Mouse (Mus musculus): ENCODE measurements around the gene Armc9.

Gene Armc9

DNA sequence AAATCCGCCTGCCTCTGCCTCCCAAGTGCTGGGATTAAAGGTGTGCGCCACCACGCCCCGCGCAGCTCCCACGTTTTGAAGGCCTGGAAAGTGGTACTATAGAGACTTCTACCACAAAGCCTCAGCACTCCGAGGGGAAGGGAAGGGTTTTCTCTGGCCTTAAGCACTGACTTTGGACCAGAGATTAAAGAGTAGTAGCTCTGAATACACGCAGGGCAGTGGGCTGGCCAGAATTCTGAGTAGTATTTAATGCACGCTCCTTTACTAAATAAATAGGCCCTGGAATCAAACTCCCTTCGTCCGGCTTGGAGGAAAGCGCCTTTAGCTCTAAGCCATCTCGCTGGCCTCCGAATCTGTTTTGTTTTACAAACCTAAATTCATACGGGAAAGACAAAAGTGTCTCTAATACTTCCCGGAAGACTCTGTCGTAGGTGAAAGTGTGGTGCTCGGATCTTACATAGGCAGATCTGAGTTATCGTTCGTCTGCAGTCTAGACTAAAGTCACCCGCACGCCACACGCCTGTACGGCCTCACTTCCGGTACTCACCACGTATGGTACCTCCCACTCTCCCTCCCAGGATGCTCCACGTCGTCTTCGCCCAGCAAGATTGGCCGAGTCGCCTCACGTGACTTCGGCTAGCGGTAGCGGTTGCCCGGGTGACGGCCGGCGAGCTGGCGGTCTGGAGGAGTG lies at the start of gene Armc9:
TSS of gene Armc9 (plus strand) at position 648 of the 691 bp plus-strand sequence.
- DNase-seq (ENCODE audit: low read depth, low spot score), result peak; percentile 98

DNA sequence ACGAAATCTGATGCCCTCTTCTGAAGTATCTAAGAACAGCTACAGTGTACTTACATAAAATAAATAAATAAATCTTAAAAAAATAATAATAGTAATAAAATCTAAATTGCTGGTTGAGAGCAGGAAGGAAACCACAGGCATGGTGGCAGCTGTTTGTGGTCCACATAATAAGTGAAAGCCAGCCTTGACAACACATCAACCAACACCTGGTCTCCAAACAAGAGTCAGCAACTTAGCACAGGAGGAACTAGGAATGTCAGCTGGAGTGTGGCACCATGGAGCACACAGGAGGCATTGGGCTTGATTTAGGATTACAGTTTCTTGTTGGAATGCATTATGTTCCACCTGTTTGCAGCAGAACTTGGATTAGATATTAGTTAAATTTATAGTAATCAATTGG lies 49.5 kb upstream of the Armc9 start:
- no peak for DNase-seq (ENCODE audit: low read depth, low spot score)

DNA sequence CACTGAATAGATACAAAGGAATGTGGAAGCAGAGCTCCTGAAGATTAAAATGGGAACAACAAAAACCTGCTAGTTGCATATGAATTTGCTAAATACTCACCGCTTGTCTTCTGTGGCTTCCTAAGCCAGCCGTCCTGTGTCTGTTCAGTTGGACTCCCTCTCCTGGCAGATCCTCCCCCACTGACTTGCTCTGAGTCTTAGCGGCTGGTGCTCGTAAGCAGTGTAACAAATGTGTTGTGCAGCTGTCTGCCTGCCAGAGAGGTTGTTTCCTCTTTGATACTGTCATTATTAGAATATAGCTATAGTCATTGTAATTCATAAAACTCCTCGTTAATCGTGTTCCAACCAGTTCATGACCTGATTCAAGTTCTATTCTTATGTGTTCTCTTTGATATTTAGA lies 42.8 kb upstream of the Armc9 start, which contains the start of gene Htr2b:
TSS of gene Htr2b (minus strand) at position 192 of the 400 bp plus-strand sequence.
- DNase-seq (ENCODE audit: low read depth, low spot score), result no peak

DNA sequence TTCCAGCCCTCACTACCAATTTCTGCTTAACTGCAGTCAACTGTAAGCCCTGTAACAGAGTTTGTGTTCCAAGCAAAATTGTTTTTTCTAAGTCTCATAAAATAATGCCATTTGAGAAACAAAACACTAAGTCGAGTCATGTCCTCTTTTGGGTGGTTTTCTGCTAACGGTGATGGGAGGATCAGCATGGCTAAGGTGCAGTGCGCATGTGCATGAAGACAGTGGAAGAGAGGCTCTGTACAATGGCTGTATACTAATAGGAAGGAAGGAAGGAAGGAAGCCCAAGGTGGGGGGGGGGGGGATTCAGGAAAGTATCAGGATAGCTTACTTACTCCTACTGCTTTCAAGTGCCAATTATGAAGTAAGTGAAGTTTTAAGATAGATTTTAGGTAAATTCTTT lies 40.4 kb upstream of the Armc9 start:
- DNase-seq (ENCODE audit: low read depth, low spot score), result no peak

DNA sequence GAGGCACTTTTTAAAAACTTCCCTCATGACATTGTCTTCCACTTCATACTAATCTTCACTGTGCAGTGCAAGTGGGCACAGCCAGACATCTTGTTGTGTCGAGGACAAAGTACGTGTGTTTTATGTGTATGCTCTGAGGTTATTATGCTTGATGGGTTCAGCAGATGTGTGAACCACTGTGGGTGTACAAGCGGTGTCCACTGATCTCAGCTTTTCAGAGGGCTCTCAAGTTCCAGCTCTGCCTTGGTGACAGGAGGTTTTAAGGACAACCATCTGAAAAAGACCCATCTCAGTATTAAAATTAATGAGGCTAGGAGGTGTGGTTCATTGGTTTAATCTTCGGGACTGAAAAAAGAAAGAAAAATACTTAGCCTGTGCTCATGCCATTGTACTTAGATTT lies 35.0 kb upstream of the Armc9 start:
- no peak for DNase-seq (ENCODE audit: low read depth, low spot score)

DNA sequence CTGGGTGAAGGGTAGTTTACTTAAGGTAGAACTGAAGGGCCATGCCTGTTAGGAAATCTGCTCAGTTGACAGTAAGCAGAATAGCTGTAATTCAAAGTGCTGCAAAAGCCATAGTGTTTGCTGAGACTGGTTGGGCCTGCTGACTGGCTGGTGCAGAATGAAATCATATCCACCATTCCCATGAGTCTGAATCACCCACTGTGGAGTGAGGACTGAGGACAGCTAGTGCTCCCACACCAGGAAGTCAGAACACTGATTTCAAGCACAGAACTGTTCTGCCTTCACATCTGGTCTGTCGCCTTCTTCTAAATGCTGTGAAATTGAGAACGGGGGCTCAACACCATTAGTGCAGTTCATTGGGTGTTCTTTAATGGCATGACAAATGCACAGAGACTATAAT lies 28.5 kb upstream of the Armc9 start:
- DNase-seq (ENCODE audit: low read depth, low spot score), result no peak

DNA sequence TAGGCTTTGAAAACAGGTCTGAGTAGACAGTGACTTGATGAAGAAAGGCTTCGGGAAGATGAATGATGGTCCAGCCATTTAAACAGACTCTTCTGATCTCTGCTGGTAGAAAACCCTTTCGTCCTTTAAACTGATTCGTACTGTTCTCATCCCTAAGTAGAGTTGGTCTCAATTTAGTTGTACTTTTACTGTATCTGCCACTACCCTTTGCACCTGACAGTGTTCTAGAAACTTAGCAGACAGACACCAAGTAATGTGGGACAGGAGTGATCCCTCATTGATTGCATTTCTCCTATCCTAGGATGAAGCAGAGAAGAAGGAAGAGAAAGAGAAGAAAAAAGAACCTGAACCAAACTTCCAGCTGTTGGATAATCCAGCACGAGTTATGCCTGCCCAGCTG lies 21.2 kb upstream of the Armc9 start, which contains the start of gene Gm21972:
TSS of gene Gm21972 (plus strand) at position 301 of the 400 bp plus-strand sequence.
- no peak for DNase-seq (ENCODE audit: low read depth, low spot score)

DNA sequence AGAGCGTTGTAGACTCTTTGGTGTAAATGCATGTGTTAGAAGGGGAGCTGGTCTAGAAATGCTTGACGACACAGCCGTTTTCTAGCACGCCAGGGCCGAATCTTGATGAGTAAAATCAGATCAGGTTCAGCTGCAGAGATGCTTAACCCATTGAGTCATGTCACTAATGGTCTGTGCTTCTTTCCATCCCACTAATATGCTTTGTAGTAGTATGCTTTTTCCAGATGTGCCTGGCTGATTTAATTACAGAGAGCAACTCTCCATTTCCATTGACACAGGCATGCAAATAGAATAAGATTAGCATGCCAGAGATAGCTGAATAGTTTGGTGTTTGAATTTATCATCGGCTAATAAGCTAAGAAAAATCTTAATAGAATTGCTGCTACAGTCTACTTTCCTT lies 19.3 kb upstream of the Armc9 start:
- no peak for DNase-seq (ENCODE audit: low read depth, low spot score)

DNA sequence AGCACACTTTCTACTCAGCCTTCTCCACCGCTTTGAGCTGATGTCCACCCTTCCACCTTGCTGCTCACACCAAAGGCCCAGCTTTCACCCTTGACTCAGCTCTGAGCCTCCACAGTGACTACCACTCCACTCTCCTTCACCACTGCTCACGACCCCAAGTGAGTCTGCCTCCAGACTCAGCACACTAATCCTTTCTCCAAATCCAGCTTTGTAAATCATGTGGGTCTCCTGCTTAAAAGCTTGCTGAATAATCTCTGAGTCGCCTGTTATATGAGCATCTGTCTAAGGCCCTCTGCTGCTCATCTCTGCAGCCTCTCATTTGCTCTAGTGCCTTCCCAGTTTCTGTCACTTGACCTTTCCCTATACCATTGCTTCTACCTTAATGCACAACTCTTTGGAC lies 13.5 kb upstream of the Armc9 start:
- DNase-seq (ENCODE audit: low read depth, low spot score), result no peak

DNA sequence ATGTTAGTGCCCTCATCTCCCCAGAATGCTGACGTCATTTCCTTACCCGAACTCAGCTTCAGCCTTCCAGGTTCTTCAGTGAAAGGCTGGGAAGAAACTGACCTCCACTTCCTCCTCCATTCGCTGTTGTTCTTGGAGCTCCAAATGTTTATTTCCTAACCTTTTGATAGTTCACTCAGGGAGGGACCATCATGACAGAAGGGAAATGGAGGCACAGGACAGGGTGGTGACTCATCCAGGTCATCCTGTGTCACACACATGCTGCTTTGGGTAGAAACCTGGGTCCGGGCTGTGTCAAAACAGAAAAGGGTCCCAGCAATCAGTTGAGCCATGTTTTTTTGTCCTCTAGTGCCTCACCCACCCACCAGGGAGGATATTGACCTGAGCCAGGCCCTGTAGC lies 11.4 kb upstream of the Armc9 start:
- no peak for DNase-seq (ENCODE audit: low read depth, low spot score)

DNA sequence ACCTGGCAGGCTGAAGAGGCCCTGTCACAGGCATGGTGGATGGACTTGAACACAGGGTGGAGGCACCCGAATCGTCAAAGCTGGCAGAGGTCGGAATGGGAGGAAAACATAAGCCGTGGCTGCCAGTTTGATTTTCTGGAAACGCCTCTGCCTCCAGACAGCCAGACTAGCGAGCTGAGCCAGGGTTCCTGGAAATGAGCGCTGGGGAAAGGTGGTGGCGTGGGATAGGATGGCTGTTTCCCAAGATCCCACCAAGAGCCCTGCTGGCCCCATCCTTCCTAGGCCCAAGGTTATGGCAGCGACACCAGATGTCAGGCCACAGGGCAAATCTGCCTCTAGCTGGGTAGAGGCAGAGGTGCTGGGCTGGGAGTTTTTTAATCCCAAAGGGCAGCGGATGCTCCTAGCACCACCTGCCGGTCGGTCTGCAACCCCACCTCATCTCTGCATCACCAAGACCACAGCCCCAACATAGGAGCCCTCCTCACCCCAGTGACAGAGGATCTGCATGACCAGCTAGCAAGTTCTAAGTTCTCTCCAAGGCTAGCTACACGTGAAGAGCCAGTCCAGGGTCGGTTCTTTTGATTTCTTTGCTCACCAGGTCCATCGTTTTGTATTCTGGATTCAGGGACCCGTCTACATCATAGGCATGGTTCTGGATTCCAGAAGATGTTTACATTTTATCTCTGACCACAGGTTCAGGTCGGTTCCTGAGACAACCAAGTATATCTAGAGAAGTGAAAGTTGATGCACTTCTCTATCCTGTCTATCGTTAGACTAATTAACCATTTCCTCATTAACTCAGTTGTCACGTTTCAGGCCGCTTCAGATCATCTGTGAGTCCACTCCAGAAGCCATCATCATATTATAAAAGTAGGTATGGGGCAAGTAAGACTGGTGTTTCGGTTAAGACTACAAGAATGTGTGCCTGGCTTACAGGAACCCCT lies 10.3 kb upstream of the Armc9 start:
- peak; percentile 73 for DNase-seq (ENCODE audit: low read depth, low spot score)

DNA sequence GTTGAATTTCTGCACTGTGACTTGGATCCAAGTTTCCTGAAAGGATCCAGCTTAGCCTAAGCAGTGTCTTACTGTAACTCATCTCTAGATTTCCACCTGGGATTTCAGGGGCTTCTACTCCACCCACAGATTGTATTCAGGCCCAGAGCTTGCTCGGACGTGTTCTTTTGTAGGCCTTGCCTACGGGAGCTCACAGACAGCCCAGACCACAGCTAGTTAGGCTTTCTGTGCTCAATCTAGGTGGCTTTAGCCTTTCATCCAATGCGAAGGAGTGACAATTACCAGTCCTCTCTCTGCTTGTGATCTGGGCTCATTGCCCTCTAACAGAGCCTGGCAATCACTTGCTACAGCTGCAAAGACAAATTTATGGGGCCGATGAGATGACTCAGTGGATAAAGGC lies 8.3 kb upstream of the Armc9 start:
- DNase-seq (ENCODE audit: low read depth, low spot score), result no peak

DNA sequence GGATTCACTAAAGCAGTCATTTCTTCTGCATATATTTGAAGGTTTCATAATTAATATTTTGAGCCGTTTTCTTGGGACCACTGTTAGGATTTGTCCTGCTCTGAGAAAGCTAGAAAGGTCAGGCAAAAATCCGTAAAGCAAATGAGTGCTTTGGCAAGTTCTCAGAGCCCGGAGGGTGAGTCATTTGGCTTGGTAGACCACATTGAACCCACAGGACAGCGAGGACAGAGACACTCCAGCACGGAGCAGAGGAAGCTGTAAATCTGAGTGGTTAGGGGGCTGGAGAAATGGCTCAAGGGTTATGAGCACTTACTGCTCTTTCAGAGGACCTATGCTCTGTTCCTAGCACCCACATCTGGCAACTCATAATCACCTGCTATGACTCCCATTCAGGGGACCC lies 7.0 kb upstream of the Armc9 start:
- DNase-seq (ENCODE audit: low read depth, low spot score), result no peak

DNA sequence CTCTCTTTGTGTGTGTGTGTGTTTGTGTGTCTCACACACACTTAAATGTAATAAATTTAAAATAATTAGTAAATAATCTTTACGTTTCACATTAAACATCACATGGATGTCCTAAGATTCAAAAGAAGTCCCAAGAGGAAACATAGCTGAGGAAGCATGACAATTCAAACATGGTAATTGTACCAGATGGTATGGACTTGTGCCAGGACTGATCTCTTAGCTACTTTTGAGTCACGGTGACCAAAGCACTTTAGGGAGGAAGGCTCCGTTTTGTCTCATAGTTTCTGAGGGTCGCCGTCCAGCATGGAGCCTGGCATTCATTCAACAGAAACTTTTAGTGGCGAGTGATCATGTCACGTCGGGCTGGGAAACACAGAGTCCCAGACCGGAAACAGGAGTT lies 6.4 kb upstream of the Armc9 start:
- DNase-seq (ENCODE audit: low read depth, low spot score), result no peak

DNA sequence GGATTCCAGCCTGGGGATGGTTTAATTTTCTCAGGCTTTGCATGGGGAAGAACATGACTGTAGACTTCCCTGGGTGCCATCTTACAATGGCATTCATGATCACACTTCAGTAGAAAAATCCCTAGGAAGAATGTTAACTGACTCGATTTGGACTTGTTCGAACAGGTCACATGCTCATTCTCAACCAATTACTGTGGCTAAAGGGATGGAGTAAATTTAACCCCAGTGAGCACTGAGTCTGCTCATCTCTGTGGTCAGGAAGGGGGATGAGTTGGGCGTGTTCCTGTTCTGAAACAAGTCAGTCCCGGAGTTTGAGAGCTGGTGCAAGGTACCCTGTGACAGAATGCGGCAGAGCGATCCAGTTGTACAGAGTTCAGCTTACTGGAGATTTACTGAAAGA lies 3.7 kb upstream of the Armc9 start:
- peak; percentile 44 for DNase-seq (ENCODE audit: low read depth, low spot score)

DNA sequence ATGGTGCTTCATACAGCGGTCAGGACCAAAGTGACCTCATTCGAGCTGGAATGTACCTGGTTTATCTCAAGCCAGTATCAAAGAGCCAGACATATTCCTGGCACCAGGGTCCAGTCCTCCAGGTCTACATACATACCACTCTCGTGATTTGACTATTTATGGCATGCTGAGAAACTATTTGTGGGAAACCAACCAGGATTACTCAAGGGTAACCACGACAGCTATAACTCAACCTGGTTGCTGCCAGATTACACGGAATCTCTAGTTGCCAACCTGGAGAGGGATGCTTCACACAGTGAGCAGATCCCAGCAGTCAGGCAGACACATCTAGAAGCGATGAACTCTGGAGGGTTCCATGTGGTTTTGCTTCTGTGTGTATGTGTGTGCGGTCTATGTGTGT lies 3.2 kb upstream of the Armc9 start:
- DNase-seq (ENCODE audit: low read depth, low spot score), result no peak

DNA sequence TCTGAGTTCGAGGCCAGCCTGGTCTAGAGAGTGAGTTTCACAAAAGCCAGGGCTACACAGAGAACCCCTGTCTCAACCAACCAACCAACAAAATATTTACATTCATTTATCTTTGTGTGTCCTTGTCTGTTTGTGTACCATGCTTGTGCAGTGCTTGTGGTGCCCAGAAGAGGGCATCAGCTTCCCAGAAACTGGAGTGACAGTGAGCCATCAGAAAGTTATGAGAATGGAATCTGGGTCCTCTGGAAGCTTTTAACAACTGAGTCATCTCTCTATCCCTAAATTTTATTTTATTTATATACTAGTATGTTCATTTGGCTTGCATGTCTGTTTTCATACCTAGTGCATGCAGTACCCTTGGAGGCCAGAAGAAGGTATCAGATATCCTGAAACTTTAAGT lies 2.0 kb upstream of the Armc9 start:
- peak; percentile 38 for DNase-seq (ENCODE audit: low read depth, low spot score)

DNA sequence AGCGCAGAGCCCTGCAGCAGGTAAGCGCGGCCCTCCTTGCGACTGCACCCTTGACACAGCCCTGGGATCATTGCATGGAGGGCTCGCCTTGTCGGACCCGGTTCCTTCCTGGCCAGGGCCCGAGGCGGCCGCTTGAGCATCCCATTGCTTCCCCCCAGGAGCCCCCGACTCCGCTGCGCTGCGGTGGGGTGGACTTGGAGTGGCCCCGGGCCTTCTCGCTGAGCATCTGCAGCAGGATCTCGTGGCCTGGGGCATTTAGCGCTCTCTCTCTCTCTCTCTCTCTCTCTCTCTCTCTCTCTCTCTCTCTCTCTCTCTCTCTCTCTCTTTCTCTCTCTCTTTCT lies 214 bp downstream of the Armc9 start:
- DNase-seq (ENCODE audit: low read depth, low spot score), result no peak

DNA sequence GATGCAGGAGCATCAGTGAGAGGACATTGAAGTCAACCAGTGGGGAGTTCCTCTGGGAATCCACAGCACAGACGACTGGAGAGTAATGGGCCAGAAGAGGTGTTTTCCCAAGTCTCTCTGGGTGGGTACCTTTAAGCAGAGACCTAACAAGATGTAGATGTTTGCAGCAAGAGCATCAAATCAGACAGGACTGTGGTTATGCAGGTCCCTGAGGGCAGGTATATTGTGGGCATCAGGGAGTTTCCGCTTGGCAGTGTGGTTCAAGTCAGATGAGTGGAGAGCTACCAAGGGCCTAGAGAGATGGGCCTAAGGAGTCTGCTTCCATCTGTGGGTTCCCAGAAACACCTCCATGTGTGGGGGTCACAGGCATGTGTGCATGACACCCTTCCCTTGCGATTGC lies 1.5 kb downstream of the Armc9 start:
- DNase-seq (ENCODE audit: low read depth, low spot score), result no peak

DNA sequence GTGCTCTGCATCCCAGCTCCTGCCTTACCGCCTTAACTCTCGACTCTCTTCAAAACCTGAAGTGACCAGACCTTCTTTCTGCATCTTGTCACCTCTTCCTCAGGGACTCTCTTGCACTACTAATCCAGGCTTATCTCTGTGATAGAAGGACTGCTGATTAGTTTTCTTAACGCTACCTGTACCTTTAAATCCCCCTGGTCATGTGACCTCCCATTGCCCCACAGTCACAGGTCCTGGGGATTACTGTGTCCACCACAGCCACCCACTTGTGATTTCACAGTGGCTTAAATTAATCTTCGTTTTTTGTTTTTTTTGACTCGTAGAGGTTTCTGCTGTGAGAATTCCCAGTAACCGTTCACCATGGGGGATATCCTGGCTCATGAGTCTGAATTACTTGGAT lies 2.0 kb downstream of the Armc9 start:
- DNase-seq (ENCODE audit: low read depth, low spot score), result no peak

DNA sequence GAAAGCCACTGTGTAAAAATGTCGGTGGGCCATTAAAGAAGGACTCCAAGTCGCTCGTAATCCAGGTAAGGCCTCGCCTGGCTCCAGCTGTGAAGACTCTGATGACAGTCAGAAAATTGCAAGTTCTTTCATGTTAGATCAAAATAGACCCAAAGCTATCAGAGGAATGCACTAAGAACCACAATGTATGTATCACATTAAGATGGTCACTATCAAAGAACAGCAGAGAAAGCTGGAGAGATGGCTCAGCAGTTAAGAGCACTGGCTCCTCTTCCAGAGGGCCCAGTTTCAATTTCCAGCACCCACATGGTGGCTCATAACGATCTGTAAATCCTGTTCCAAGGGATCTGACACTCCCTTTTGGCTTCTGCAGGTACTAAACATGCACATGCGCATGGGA lies 5.5 kb downstream of the Armc9 start:
- no peak for DNase-seq (ENCODE audit: low read depth, low spot score)

DNA sequence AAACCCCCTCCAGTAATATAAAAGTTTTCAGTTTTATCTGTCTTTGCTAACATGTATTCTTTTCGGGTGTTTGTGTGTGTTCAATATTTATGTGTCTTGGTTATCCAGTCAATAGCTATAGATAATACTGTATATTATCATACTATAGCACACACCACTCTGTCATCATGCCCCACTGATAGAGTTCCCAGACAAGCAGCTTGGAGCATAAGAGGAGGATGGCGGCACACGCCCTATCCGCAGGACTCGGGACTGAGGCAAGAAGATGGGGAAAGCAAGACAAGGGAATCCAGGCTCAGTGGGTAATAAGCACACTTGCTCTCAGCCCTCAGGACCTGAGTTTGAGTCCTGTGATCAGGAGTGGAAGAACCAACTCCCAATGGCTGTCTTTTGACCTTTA lies 5.9 kb downstream of the Armc9 start:
- DNase-seq (ENCODE audit: low read depth, low spot score), result no peak

DNA sequence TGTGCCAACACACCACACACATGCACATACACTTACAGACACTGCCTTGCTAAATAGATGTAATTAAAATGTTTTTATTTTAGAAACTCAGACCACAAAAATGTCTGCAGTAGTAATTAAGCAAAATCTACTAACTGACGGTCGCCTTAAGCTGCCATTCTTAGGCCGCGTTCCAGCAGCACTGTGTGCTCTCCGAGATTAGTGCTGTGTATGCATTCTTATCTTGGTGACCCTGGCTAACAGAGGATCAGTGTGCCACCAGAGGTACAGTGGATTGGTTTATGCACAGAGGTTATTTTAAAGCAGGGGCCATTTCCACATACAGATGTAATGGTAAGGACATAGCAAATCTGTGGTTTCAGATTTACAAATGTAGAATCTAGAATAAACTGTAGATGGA lies 6.5 kb downstream of the Armc9 start:
- DNase-seq (ENCODE audit: low read depth, low spot score), result no peak

Measured in ES-CJ7 (cell line).